Comparison of ENCODE assay signal across 13 mouse cellular contexts in genomic region chr9:105720430-105720829, GRCm38 (mm10).
DNase-seq lines count a peak whose midpoint lies in the region.
"Had no signal": no experiment of that assay in that cellular context is flagged by ENCODE, and none has a peak within 500 bp of the region (broad histone marks: within the 10 kb centered on the region; RNA-seq: fewer than 3 reads in every experiment).

No protein-coding gene starts in this region.

- peak; percentile 66 to 77 for DNase-seq in left cerebral cortex, adult 18-20 months (ENCODE audit: low spot score in 2 of 2)
- no peak for DNase-seq in left cerebral cortex, adult 11 months (ENCODE audit: low spot score)
- peak; percentile 67 to 76 for DNase-seq in frontal cortex, adult 2 months (ENCODE audit: extremely low spot score in 1 of 2, low spot score in 1 of 2)
- peak; percentile 68 to 74 for DNase-seq in left cerebral cortex, postnatal 14 days (ENCODE audit: low spot score in 2 of 2)
- peak; percentile 62 to 69 for DNase-seq in right cerebral cortex, postnatal 36 days (ENCODE audit: low spot score in 2 of 2)
- DNase-seq in spleen, adult 18-20 months = no peak
- DNase-seq in gastrocnemius, postnatal 14 days = no peak
- DNase-seq: cerebellum, adult 8-10 months; heart, adult 11 months; heart, postnatal 36 days; kidney, adult 9 months; kidney, postnatal 36 days; thymus, postnatal 14 days had no signal

- intact Hi-C loops in left cerebral cortex, postnatal 14 days (cut with DNase I) = no loop called here
- intact Hi-C loops in gastrocnemius, postnatal 14 days (cut with DNase I; ENCODE audit: low total_unique reads) = no loop called here

Comparison
In these comparisons a context has a peak if more than half of its experiments do, and no peak if none do; other contexts are left out.
1. DNase-seq: peak in left cerebral cortex, adult 18-20 months (2 of 2), frontal cortex, adult 2 months (2 of 2), left cerebral cortex, postnatal 14 days (2 of 2) and right cerebral cortex, postnatal 36 days (2 of 2); none in left cerebral cortex, adult 11 months (single experiment), spleen, adult 18-20 months (0 of 2) and gastrocnemius, postnatal 14 days (single experiment).